Mouse (Mus musculus): Measurements from ENCODE around the gene Iqcf3.

The Iqcf3 gene

DNA sequence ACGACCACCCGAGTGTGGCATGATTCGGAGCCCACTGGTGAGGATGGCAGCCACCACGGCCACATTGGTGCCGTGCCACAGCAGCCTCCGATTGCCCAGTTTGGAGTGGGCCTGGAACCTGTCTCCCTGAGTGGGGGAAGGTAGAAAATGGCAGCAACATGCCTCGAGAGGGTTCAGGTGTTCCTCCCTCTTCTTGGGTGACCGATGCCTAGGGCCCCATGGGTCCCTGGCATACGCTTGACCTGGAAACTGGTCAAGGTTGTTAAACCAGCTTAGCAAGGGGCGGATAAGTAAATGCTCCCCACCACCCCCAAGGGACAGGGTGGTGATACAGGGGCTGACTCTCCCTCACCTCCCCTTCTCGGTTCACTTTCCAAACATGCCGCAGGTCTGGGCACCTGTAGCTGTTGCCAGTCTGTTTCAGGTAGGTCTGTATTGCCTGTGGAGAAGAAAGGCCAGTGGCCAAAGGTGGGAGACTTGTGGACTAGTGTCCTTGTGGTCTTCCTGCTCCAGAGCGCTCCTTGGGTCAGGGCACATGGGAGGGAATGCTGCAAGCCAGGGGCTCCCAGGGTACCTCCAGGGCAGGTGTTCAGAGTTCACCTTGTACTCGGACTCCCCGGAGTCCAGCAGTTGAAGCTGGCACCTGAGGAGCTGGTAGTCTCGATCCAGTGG, 88.2 kb downstream of the Iqcf3 start:
- intact Hi-C loops (cut with DNase I) = loop anchor here (5.0 kb wide), 1 partner anchor 41 kb away; no protein-coding TSS in a partner anchor

DNA sequence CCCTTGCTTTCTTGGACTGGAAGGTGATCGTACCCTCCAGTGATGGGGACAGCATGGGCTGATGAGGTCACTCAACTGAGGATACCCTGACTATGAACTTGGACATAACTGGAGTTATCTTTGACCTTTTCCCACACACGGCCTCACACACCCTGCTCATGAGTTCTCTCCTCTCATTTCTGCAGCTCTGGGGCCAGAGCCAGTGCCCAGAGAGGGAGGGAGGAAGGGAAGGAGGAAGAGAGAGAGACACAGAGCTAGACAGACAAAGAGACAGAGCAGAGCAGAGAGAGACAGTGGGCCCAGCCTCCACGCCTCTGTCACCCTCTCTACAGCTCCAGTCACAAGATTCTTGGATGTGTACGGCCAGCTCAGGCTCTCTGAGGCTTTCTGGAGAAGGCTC, 89.1 kb downstream of the Iqcf3 start:
- intact Hi-C loops (cut with DNase I) = loop anchor here (5.0 kb wide), 1 partner anchor 40 kb away; no protein-coding TSS in a partner anchor

DNA sequence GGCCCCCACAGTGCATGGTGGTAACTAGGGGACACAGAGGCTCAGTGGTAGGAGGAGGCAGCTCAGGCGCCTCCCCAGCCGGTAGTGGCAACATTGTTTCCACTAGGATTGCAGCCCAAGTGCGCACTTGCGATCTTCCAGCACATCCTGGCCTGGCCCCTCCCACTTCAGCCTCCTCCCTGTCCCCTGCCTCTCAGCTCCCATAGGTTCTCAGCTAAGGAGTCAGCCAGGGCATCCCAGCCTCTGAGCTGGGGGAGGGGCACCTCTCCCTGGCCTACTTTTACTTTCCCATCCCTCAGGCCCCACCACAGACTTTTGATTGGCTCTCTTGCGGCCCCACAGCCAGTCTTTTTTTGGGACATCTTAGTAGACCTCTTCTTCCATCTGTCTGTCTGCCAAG, 89.5 kb downstream of the Iqcf3 start:
- intact Hi-C loops (cut with DNase I) = loop anchor here (5.0 kb wide), 1 partner anchor 40 kb away; no protein-coding TSS in a partner anchor

DNA sequence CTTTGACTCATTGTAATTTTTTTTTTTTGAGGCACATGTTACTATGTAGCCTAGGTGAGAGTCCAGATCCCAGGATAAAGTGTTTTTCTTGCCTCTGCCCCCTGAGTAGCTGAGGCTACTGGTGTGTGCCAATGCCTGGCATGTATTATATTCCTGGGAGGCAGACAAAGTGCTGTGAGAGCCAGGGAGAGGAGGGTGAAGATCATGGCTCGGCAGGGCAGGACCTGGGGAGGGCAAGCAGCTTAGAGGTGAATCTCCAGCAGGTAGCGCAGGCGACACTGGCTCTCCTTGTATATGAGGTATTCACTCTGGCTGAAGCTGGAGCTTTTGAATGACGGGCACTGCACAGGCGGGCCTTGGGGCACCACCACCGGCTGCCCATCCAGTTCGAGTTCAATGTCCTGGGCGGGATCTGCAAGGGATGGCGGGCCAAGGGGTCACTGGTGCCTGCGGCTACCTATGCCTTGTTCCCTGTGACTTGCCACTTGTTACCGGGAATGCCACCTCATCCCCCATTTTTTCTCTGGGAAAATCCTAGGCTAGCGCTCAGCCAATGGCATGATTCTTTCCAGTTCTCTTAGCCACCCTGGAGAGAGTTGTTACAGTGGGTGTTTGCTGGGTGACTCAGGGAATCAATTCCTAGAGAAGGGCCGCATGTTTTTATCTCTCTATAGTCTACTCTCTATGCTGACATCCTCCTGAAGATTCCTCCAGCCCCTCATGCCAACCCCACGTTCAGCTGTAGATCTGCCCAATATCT, 90.3 kb downstream of the Iqcf3 start:
- intact Hi-C loops (cut with DNase I) = loop anchor here (5.0 kb wide), 1 partner anchor 39 kb away; no protein-coding TSS in a partner anchor

DNA sequence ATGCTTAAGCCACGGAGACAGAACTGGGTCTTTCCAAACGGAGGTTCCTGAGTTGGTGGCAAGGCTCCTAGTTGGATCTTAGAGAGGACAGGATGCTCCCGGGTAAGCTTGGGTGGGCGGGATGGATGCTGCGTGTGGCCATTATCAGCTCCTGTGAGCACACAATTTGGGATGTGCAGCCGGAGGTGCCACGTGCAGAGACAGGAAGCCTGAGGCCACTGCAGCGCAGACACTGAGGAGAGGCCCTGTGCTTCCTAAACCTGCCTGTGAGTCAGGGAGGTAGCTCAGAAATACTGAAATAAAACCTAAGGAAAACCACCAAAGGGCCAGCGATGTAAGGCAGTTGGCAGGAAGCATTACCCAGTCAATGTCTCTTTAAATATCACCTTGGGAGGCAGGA, 91.7 kb downstream of the Iqcf3 start:
- intact Hi-C loops (cut with DNase I) = loop anchor here (5.0 kb wide), 1 partner anchor 37 kb away; no protein-coding TSS in a partner anchor

DNA sequence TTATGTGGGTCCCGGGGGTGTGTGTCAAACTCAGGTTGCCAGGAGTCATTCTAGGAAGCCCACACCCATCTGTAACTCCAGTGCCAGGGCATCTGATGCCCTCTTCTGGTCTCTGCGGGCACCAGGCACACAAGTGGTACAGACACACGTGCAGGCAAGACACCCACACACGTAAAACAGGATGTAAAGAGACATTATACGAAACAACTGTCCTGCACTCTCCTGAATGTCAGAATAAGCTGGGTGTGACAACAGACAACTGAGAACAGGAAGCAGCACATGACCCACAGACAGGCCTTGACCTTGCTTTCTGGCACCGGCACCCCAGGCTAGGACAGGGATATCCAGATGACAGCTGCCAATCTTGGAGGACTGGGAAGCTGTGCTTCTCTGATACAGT, 92.1 kb downstream of the Iqcf3 start:
- intact Hi-C loops (cut with DNase I) = no loop called here

DNA sequence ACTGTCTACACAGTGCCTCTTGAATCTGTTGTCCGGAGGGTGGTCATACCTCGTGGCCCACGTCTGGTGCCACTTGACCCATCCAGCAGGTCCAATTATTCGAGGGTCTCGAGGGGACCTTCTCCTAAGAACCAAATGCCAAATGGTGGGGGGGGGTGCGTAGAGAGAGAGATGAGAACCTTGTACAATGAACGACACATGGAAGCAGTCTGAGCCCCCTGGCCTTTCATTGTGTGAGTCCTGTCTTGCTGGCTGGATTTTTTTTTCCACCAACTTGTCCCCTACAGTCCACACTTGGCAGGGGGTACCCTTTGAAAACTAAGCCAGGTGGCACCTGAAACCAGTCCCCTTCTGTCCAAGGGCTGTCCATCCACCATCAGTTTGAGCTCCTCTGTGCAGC, 93.7 kb downstream of the Iqcf3 start:
- intact Hi-C loops (cut with DNase I) = no loop called here

DNA sequence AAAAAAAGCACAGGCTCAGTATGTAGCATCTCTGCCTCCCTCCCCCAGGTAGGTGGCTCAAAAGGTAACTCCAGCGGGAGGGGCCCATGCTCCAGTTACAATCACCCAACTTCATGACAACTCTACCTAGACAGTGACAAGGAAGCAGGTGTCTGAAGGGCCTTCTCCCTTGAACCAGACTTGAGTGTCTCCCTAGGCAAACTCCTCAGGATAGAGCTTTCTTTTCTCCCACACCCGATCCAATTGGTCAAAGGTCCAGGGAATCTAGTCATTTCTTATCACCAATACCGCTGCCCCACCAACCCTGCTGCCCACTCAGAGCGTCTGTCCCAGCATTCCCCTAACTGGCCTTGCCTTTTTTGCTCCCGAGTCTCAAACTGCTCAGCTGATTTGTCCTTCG, 94.7 kb downstream of the Iqcf3 start:
- intact Hi-C loops (cut with DNase I) = no loop called here

DNA sequence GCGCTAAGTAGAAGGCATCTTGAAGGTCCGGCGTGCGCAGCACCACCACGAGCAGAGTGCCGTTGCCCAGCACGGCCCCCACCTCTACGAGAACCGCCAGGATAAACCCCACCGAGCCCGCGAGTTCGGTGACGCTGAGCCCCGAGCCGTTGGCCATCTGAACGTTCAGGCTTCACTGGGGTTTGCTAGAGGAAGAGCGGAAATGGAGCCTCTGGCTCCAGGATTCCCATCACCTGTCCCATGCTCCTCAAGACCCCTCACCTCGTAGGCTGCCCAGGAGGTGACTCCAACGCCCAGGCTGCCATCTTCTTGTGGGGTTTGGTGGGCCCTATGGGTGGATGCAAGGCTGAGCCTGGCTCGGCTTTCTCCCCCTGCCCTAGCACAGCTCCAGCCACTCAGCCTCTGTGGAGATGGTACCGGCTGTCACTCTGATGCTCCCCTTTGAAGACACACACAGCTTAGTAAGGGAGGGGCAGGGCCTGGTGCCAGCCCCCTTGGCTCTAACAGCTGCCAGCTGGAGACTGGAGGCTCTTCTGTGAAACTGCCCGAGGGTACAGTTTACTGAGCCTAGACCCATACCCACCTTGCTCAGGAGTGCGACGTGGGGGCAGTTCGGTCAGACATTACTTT, 95.7 kb downstream of the Iqcf3 start, which contains the start of gene Gpr62:
Gene Gpr62, minus strand, starts transcription at position 368 of the 630 bp plus-strand sequence.
- intact Hi-C loops (cut with DNase I) = no loop called here

DNA sequence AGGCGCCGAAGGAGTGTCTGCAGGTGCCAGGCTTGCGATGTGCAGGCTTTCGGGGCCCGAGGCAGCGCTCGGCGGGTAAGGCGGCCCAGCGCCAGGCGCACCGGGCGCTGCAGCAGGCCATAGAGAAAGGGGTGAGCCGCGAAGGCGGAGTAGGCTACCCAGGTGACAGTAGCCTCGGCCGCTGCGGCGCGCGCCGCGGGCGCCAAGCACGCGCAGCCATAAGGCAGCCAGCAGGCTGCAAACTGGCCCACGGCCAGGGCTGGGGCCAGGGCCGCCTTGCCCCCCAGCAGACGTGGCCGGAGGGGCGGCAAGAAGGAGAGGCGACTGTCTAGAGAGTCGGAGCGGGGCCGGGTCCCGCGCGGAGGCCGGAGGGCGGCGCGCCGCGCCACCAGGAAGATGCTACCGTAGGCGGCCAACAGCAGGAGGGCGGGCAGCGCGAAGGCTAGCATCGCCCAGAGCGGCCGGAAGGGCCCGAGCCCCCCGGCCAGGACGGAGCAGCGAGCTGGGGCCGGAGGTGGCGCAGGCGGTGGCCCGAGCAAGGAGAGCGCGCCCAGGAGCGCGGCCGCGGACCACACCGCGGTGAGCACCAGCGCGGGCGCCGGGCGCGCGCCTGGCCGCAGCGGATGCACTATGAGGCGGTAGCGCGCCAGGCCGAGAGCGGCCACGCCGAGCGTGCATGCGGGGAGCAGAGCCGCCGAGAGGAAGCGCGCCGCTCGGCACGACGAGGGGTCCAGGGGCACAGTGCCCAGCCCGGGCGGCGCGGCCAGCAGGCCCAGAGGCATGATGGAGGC, 96.5 kb downstream of the Iqcf3 start:
- intact Hi-C loops (cut with DNase I) = no loop called here

DNA sequence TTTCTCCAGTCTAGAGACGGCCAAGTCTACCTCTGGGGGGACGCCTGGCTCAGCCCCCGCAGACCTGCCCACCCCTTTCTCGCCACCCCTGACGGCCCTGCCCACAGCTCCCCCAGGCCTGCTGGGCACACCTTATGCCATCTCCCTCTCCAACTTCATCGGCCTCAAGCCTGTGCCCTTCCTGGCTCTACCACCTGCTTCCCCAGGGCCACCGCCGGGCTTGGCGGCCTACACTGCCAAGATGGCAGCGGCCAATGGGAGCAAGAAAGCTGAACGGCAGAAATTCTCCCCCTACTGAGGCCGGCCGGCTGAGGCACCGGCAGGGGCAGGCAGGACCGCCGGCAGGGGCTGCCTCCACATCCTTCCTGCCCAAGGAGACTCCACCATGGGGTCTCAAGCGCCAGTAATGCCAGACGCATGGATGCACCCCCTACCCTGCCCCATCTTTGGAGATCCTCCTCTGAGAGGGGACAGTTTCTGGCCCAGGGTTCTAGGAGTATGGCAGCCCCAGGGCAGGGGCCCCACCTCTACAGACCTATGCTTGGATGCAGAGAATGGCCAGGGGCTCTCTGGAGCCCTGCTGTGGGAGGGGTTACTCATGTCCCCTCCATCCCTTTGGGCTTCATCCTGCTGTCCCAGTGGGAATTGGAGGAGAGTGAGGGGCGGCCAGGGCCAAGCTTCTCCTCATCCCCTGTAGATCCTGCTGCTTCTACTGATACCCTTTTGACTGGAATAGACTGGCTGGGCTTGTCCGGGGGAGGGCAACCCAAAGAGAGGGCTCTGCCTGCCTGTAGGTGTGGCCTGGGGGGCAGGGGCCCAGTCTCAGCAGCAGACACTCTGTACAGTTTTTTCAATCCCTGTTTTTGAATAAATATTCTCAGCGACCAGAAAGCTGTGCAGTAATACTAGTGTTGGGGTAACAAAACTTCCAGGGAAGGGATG, 98.0 kb downstream of the Iqcf3 start:
- intact Hi-C loops (cut with DNase I) = no loop called here

DNA sequence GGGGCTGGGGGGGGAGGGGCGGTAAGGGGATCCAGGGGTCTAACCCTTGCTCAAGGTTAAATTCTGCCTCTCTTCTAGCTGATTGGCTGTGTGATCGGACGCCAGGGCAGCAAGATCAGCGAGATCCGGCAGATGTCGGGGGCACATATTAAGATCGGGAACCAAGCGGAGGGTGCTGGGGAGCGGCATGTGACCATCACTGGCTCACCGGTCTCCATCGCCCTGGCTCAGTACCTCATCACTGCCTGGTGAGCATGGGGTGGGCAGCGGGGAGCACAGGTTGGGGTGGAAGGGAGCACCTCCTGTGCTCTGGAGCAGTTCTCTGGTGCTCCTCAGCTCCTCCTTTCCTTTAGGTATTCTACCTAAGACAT, 99.0 kb downstream of the Iqcf3 start:
- intact Hi-C loops (cut with DNase I) = no loop called here

DNA sequence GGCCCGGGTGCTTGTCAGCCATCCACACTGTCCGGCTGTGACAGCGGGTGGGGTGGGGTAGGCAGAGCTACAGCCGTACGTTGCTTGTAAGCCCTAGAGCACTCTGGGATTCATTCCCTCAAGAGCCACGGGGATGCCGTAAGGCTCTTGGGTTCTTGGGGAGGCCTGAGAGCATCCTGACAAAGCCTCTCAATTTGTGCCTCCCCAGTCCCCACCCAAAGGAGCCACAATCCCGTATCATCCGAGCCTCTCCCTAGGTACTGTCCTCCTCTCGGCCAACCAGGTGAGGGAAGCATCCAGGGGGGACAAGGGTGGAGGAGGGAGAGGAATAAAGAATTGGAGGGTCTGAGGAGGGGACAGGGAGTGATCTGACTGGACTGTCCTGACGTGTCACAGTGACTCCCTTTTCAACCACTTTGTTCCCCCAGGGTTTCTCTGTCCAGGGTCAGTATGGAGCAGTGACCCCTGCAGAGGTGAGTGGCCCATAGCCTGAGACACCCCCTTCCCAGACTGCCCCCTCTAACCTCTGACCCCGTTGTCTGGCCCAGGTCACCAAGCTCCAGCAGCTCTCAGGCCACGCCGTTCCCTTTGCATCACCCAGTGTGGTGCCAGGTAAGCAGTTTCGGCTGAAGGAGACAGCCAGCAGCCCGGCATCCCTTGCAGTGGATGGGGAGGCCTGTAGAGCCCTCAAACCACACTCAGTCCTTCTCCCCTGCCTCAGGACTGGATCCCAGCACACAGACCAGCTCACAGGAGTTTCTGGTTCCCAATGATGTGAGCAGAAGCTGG, 99.6 kb downstream of the Iqcf3 start:
- intact Hi-C loops (cut with DNase I) = no loop called here

DNA sequence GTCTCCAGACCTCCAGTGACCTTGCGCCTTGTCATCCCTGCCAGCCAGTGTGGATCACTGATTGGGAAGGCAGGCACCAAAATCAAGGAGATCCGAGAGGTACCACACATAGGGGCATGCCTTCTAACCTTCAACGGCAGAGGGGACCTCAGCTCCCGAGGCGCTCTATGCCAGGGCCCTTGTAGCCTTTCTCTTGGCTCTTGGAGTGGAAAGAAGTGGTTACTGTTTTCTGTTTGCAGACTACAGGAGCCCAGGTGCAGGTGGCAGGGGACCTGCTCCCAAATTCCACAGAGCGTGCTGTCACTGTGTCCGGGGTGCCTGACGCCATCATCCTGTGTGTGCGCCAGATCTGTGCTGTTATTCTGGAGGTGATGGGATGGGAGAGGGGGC, 100.4 kb downstream of the Iqcf3 start:
- intact Hi-C loops (cut with DNase I) = no loop called here

DNA sequence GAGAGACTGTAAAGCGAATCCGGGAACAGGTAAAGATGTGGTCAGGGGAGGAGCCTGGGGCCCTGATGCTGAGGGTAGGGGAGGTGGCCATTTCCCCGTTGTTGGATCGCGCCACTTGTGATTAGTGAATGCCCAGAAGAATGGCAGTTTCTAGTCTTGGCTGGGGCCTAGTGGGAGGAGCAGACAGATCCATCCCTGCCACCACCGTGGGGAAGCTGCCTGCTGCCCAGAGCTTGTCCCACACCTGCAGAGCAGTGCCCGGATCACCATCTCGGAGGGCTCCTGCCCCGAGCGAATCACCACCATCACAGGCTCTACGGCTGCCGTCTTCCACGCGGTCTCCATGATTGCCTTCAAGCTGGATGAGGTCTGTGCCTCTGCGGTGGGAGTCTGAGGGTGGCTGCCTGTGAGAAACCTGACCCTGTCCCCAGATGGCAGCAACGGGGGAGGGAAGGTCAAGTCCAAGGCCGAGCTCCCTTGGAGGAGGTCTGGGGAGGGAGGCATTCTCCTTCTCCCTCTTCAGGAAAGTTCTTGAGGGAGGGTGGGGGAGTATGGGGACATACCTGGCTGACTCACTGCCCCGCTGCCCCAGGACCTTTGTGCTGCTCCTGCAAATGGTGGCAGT, 100.9 kb downstream of the Iqcf3 start:
- intact Hi-C loops (cut with DNase I) = no loop called here

DNA sequence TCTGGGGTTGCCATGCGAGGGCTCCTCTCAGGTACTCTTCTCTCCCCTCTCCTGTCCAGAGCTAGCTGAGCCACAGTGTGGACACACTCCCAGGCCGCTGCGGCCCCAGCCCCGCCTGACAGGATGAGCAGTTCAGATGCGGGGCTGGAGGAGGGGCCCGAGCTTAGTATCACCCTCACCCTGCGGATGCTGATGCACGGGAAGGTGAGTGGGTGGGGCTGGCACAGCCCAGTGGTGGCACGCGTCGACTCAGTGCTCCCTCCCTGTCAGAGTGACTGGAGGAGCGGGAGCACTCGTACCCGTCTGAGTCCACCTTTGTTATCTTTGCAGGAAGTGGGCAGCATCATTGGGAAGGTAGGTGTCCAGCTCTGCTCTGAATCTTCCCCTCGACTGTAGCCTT, 101.5 kb downstream of the Iqcf3 start:
- intact Hi-C loops (cut with DNase I) = no loop called here

DNA sequence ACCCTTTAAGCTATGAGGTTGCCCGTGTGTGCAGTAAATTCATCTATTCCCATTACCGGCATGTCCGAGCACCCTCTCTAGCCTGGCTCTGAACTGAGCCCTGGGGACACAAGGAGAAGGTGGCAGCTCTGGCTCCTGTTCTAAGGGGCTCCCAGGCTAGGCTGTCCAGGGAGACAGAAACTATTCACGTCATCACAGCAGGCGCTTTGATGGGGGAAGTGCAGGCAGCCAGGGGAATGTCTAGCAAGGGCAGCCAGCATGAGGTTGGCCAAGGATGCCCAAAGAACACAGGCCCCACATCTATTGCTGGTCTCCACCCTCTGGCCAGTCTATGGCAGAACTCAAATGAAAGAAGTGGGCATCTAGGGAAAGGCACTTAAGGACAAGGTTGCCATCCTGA, 103.5 kb downstream of the Iqcf3 start:
- intact Hi-C loops (cut with DNase I) = no loop called here

DNA sequence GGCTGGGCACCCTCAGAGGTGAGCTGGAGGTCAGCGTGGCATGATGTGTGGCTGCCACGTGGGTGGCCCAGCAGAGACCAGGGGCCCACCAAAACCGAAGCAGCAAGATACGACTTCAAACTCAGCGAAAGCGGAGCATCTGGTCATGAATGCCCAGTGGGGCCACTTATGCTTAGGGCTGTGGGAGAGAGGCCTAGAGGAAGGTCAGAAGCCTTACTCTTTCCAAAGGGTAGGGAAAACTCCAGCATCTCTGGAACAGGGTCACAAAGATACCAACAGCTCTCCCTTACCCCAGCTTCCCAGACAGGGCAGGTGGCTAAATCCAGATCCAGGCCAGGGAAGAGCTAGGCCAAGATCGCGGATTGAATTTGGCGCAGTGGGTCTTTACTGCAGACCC, 104.3 kb downstream of the Iqcf3 start:
- intact Hi-C loops (cut with DNase I) = no loop called here
